Mouse (Mus musculus) thymus, postnatal 14 days (tissue): ENCODE measurements around the gene Rab3b.
"Not testable (repeated sequence)": the region's sequence is repeated elsewhere in the genome, so short reads cannot be mapped to it uniquely, and the experiment has no call there.

Source experiments
- DNase-seq: peaks from one replicate; pipeline ENCODE4 v3.0.0; 2021

Rab3b gene

GRCm38 (mm10) chr4:108900421-108900820 is 21.6 kb downstream of the Rab3b start:
- DNase-seq = no peak

- DNase-seq = no peak
Observed at GRCm38 (mm10) chr4:108902886-108903285, 24.0 kb downstream of the Rab3b start.

GRCm38 (mm10) chr4:108903346-108903745 is 24.5 kb downstream of the Rab3b start:
- no peak for DNase-seq

- no peak for DNase-seq
Observed at GRCm38 (mm10) chr4:108904076-108904475, 25.2 kb downstream of the Rab3b start.

GRCm38 (mm10) chr4:108904790-108905189 is 25.9 kb downstream of the Rab3b start:
- DNase-seq = no peak

GRCm38 (mm10) chr4:108905859-108906258 is 27.0 kb downstream of the Rab3b start:
- no peak for DNase-seq

- no peak for DNase-seq
Observed at GRCm38 (mm10) chr4:108907475-108907874, 28.6 kb downstream of the Rab3b start.

GRCm38 (mm10) chr4:108909872-108910425 is 31.1 kb downstream of the Rab3b start:
- no peak for DNase-seq

- DNase-seq = no peak
Observed at GRCm38 (mm10) chr4:108911866-108912265, 33.0 kb downstream of the Rab3b start.

GRCm38 (mm10) chr4:108913180-108913579 is 34.3 kb downstream of the Rab3b start:
- no peak for DNase-seq

- no peak for DNase-seq
Observed at GRCm38 (mm10) chr4:108914391-108914790, 35.5 kb downstream of the Rab3b start.

GRCm38 (mm10) chr4:108915101-108915500 is 36.2 kb downstream of the Rab3b start:
- no peak for DNase-seq

- DNase-seq = no peak
Observed at GRCm38 (mm10) chr4:108917654-108918053, 38.8 kb downstream of the Rab3b start.

- DNase-seq = not testable (repeated sequence)
Observed at GRCm38 (mm10) chr4:108927945-108928344, 49.1 kb downstream of the Rab3b start.

- DNase-seq = no peak
Observed at GRCm38 (mm10) chr4:108933163-108933562, 54.3 kb downstream of the Rab3b start.

- no peak for DNase-seq
Observed at GRCm38 (mm10) chr4:108934856-108935255, 56.0 kb downstream of the Rab3b start.

GRCm38 (mm10) chr4:108937848-108938771 is 59.2 kb downstream of the Rab3b start:
- no peak for DNase-seq

GRCm38 (mm10) chr4:108940681-108941473 is 62.0 kb downstream of the Rab3b start:
- no peak for DNase-seq

- no peak for DNase-seq
Observed at GRCm38 (mm10) chr4:108942171-108942570, 63.3 kb downstream of the Rab3b start.

GRCm38 (mm10) chr4:108942986-108943720 is 64.3 kb downstream of the Rab3b start:
- no peak for DNase-seq

- no peak for DNase-seq
Observed at GRCm38 (mm10) chr4:108949168-108949567, 70.3 kb downstream of the Rab3b start.

- no peak for DNase-seq
Observed at GRCm38 (mm10) chr4:108950201-108950600, 71.3 kb downstream of the Rab3b start.

GRCm38 (mm10) chr4:108951663-108952062 is 72.8 kb downstream of the Rab3b start:
- DNase-seq = no peak
